Mouse (Mus musculus): ENCODE measurements around the gene Glmp. TPM values are rescaled to one million over a fixed set of nuclear protein-coding genes. Genes with fewer than 3 reads are reported as not detected.
A peak's percentile ranks its signal among the peaks of the same experiment; 100 is the strongest.

Glmp gene
- polyA plus RNA-seq, 1 experiment from 2014 or later, result 157 TPM

DNA sequence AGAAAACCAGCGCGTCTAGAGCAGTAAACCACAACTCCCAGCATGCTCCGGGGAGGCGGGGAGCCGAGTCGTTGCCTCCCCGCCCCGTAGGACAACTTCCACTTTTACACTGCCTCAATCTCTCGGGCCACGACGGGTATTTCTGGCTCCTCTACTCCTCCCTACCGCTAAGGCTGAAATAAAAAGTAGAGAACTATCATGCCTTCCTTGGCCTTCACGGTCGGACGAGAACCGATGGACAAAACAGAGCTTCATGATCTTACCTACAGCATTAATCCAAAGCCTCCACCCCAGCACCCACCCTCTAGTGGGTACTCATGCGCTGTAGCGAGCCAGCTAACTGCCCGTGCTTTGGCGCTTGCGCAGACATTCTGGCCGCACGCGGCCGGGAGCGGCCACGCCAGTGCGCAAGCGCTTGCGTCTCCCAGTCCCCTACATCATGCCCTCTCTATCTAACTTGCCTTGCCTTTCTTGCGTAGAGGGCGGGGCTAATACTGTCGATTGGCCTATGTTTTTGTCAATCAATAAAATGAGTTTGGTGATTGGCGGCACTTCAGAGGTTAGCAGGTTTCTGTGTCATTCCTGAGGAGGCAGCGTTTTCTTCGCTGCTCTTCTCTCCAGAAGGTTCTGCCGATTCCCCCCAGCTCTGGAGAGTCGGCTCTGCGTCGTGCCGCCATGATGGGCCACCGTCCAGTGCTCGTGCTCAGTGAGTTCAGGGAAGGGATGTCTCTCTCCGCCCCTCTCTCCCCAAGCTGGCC lies 28.1 kb upstream of the Glmp start, which contains the start of the genes Tsacc and Cct3:
TSS of gene Tsacc (minus strand) at position 439 of the 758 bp plus-strand sequence.
TSS of gene Cct3 (plus strand) at position 556 of the 758 bp plus-strand sequence.
- DNase-seq (ENCODE audit: low spot score), result peak; percentile 96
- WGBS, result under 1% methylated on average over 44 of the region's 44 CpGs
- Histone ChIP-seq H3K9me3 (no peaks in the 10 kb centered on the region), H3K4me1 (replicated peaks) (peaks cover 23% of the 10 kb centered on the region), H3K4me3 (peak within 1 kb of the TSS; percentile 80), H3K36me3 (peaks cover 37% of the 10 kb centered on the region), H3K27ac (peak within 1 kb of the TSS; percentile 96), H3K27me3 (ENCODE audit: insufficient read depth, poor library complexity, severe bottlenecking) (no peaks in the 10 kb centered on the region)

DNA sequence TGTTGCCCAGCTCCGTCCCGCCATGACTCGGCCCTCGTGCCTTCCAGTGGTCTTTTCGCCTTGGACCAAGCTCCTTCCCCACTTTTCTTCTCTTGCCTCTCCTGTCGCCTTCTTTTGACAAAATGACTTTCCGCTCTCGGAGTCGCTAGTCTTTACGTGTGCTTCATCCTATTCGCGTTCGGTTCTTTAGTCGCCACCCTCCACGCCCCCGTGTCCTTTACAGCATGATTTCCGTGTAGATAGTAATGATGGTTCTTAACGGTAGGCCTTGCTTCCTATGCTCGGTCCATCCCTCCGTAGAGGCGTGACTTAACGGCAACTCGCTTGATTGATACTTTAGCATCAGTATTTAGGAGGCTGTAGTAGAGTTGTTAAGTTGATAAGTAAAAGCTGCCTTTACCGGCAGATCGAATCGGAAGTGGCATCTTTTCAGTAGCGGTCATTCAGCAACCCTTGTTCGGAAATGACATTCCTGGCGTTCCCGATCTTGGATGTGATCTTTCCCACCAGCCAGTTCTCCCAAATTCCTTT lies 27.4 kb upstream of the Glmp start:
- under 1% methylated on average over 30 of the region's 30 CpGs for WGBS

DNA sequence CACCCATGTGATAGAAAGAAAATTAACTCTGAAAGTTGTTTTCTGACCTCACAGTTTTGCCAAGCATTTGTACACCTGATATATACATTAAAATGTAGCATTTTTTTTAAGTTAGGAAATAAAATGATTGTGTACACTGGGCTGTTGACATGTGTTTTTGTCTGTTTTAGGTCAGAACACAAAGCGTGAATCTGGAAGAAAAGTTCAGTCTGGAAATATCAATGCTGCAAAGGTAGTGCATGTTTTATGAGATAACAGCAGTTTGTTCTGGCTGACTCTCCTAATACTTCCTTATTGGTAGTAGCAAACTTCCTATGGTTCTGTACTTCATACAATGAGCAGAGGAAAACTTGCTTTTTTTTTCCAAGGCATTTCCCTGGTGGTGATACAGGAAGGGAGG lies 25.7 kb upstream of the Glmp start:
- DNase-seq (ENCODE audit: low spot score), result no peak
- Histone ChIP-seq H3K36me3 (peaks cover 61% of the 10 kb centered on the region), H3K4me3 (0 out of 2 replicates have a peak overlapping the region, but pooled peaks have one; percentile 80), H3K27me3 (ENCODE audit: insufficient read depth, poor library complexity, severe bottlenecking) (no peaks in the 10 kb centered on the region), H3K4me1 (replicated peaks) (peaks cover 23% of the 10 kb centered on the region), H3K9me3 (no peaks in the 10 kb centered on the region), H3K27ac (no peak overlapping the region)
- 97% methylated on average over 1 of the region's 1 CpGs for WGBS

More for the DNA sequence above, 27.4 kb upstream of the Glmp start:
- H3K27ac ChIP-seq, result peak overlapping the region; percentile 96
- peak overlapping the region; percentile 80 for H3K4me3 ChIP-seq
- peaks cover 43% of the 10 kb centered on the region for H3K36me3 ChIP-seq
- peaks cover 23% of the 10 kb centered on the region for H3K4me1 ChIP-seq (replicated peaks)
- H3K9me3 ChIP-seq, result no peaks in the 10 kb centered on the region
- no peaks in the 10 kb centered on the region for H3K27me3 ChIP-seq (ENCODE audit: insufficient read depth, poor library complexity, severe bottlenecking)
- no peak for DNase-seq (ENCODE audit: low spot score)

DNA sequence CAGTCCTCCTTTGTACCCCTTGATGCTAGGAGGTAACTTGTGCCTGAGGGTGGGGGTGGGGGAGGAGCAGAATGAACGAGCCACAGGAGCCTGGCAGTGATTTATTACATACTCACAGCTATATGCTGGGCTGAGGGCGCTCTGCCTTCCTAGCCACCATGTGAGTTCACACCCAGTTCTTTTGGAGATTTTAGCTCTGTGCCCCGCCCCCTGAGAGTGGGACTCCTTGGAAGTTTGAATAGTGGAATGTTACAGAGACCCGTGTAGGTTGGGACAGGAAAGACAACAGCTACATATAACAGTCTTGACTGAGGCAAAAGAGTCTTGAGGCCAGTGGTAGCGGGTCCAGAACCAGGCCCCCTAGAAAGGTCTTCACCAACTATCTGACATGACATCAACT lies 4.1 kb downstream of the Glmp start:
- peaks cover 26% of the 10 kb centered on the region for H3K4me1 ChIP-seq (replicated peaks)
- no peak overlapping the region for H3K4me3 ChIP-seq
- WGBS, result 83% methylated on average over 5 of the region's 5 CpGs
- DNase-seq (ENCODE audit: low spot score), result no peak
- H3K9me3 ChIP-seq, result no peaks in the 10 kb centered on the region
- H3K27me3 ChIP-seq (ENCODE audit: insufficient read depth, poor library complexity, severe bottlenecking), result no peaks in the 10 kb centered on the region
- peaks cover 53% of the 10 kb centered on the region for H3K36me3 ChIP-seq
- H3K27ac ChIP-seq, result no peak overlapping the region

DNA sequence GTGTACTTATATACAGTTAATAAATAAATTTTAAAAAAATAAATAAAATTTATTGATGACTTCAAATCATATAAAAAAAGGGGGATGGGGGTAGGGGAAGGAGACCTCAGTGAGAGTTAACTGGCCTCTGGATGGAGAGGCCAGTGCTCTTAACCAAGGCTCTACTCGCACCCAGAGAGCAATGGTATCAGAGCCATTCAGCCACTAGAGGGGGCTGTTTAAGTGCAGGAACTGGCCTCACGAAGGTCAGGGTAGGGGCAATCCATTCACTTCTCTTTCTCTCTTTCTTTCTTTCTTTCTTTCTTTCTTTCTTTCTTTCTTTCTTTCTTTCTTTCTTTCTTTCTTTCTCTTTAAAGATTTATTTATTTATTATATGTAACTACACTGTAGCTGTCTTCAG lies 6.5 kb downstream of the Glmp start:
- Histone ChIP-seq H3K9me3 (no peaks in the 10 kb centered on the region), H3K4me3 (no peak overlapping the region), H3K4me1 (replicated peaks) (peaks cover 31% of the 10 kb centered on the region), H3K27me3 (ENCODE audit: insufficient read depth, poor library complexity, severe bottlenecking) (no peaks in the 10 kb centered on the region), H3K36me3 (peaks cover 46% of the 10 kb centered on the region), H3K27ac (no peak overlapping the region)
- 40% methylated on average over 2 of the region's 2 CpGs for WGBS
- peak; percentile 39 for DNase-seq (ENCODE audit: low spot score)

DNA sequence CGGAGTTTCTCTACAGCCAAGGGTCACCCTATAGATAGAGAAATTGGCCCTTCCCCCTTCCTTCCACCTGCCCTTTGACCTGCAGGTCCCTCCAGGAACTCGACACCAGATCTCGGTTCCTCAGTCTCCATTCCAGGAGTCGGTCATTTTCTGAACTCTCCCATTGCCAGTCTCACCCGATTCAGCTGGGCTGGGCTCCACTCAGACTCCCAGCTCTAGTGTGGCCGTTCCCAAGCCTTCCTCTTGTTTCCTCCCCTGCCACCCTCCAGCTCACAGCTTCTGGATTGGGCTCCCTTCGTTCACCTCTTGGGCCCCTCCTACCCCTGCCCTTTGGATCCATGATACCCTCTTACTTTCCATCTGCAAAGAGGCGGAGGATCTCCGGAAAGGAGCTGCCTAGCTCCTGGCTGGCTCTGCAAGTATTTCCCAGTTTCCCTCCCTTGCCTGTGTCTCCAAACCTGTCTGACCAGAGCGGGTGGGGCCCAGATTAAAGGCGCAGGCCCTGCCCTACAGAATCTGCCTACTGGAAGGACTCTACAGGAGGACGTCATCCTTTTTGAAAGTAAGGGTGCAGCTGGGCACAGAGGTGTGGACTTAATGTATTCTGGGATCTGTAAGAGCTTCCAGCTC lies 9.3 kb downstream of the Glmp start:
- H3K27ac ChIP-seq, result 0 out of 2 replicates have a peak overlapping the region, but pooled peaks have one; percentile 36
- H3K4me1 ChIP-seq (replicated peaks), result peaks cover 45% of the 10 kb centered on the region
- H3K4me3 ChIP-seq, result peak overlapping the region; percentile 14
- peaks cover 34% of the 10 kb centered on the region for H3K36me3 ChIP-seq
- DNase-seq (ENCODE audit: low spot score), result no peak
- H3K9me3 ChIP-seq, result no peaks in the 10 kb centered on the region
- H3K27me3 ChIP-seq (ENCODE audit: insufficient read depth, poor library complexity, severe bottlenecking), result no peaks in the 10 kb centered on the region
- WGBS, result 56% methylated on average over 12 of the region's 12 CpGs

DNA sequence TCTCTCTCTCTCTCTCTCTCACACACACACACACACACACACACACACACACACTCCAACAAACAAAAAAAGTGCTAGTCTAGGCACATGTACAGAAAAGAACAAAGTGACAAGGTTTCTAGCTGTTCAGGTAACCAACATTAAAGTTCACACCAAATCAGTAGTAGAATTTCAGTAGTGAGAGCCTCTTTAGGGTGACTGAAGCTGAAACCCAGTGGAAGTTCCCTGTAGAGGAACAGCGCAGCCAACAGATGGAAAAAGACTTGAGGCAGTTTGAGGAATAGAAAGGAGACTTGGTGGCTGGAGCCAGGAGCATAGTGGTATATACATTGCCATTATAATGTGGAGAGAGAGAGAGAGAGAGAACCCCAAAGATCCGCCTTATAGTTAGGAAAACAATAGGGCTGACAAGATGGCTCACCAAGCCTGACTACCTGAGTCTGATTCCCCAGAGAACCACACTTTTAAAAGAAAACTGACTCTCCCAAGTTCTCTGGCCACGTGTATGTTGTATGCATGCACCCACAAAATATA lies 10.1 kb downstream of the Glmp start:
- Histone ChIP-seq H3K27me3 (ENCODE audit: insufficient read depth, poor library complexity, severe bottlenecking) (no peaks in the 10 kb centered on the region), H3K4me1 (replicated peaks) (peaks cover 45% of the 10 kb centered on the region), H3K27ac (peak overlapping the region; percentile 100), H3K9me3 (no peaks in the 10 kb centered on the region), H3K36me3 (peaks cover 26% of the 10 kb centered on the region), H3K4me3 (peak overlapping the region; percentile 99)
- DNase-seq (ENCODE audit: low spot score), result no peak
- WGBS, result 33% methylated on average over 3 of the region's 3 CpGs

DNA sequence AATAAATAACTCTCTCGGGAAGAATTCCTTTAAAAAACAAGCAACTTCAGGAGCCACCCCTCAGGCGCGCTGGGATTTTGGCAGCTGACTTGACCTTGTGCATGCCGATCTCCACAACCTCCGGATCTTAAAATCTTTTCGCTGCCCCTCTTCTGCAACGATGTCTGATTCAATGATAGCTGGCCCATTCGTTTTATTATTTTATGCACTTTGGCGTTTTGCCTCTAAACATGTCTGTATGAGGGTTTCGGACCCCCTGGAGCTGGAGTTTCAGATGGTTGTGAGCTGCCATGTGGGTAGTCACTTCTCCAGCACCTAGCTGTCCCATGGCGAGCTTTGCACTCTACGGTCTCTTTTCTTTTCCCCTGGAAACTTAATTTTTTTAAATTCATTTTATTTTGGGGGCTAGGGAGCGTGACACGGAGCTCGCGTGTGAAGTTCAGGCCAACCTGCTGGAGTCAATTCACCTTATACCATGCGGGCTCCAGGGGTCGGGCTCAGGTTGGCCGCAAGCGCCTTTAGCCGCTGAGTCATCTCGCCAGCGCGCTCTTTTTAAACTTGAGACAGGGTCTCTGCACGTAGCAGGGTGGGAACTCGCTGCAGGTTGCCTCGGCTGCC lies 10.7 kb downstream of the Glmp start:
- Histone ChIP-seq H3K9me3 (no peaks in the 10 kb centered on the region), H3K4me3 (peak overlapping the region; percentile 99), H3K36me3 (peaks cover 23% of the 10 kb centered on the region), H3K27ac (peak overlapping the region; percentile 100), H3K27me3 (ENCODE audit: insufficient read depth, poor library complexity, severe bottlenecking) (no peaks in the 10 kb centered on the region), H3K4me1 (replicated peaks) (peaks cover 45% of the 10 kb centered on the region)
- DNase-seq (ENCODE audit: low spot score), result no peak
- 3% methylated on average over 27 of the region's 27 CpGs for WGBS

DNA sequence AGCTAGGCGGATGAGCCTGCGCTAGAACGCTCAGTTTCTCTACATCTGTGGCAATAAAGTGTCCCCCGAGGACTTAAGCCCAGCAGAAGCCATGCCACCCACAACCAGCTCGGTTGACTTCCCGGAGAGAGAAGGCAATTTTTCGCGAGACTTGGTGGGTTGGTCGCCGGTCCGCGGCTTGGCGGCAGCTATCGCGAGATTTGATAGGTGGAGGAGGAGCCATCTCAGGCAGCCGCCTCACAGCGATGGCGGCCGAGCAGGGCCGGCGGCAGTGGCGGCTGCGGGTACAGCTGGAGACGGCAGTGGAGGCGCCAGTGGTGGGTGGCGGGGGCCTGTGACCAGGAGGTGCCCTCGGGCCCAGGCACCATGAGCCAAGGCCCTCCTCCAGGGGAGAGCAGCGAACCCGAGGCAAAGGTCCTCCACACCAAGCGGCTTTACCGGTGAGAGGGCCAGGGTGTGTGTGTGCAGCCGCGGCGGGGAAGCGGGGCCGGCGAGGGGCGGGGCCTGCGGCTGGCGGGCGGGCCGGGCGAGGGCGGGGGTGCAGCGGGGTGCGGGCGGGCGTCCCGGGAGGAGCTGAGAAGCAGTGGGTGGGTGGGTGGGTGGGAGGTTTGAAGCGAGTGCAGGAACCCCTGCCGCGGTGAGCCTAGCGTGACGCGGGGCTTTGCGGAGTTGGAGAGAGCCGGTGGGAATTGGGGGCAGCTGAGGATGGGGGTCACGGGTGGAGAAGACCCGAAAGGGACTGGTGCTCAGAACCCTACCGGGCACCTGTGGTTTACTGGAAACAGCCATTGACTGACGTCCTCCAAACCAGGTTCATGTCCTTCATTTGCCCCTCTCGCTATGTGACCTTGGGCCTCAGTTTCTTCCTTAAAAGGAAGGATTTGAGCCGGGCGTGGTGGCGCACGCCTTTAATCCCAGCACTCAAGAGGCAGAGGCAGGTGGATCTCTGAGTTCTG lies 11.5 kb downstream of the Glmp start, which contains the start of the genes Tmem79 and Smg5:
TSS of gene Tmem79 (minus strand) at position 91 of the 956 bp plus-strand sequence.
TSS of gene Smg5 (plus strand) at position 203 of the 956 bp plus-strand sequence.
- peak within 1 kb of the TSS; percentile 99 for H3K4me3 ChIP-seq
- H3K36me3 ChIP-seq, result peaks cover 28% of the 10 kb centered on the region
- WGBS, result 3% methylated on average over 52 of the region's 66 CpGs
- DNase-seq (ENCODE audit: low spot score), result peak; percentile 98
- H3K9me3 ChIP-seq, result no peaks in the 10 kb centered on the region
- peak within 1 kb of the TSS; percentile 100 for H3K27ac ChIP-seq
- no peaks in the 10 kb centered on the region for H3K27me3 ChIP-seq (ENCODE audit: insufficient read depth, poor library complexity, severe bottlenecking)
- H3K4me1 ChIP-seq (replicated peaks), result peaks cover 45% of the 10 kb centered on the region

DNA sequence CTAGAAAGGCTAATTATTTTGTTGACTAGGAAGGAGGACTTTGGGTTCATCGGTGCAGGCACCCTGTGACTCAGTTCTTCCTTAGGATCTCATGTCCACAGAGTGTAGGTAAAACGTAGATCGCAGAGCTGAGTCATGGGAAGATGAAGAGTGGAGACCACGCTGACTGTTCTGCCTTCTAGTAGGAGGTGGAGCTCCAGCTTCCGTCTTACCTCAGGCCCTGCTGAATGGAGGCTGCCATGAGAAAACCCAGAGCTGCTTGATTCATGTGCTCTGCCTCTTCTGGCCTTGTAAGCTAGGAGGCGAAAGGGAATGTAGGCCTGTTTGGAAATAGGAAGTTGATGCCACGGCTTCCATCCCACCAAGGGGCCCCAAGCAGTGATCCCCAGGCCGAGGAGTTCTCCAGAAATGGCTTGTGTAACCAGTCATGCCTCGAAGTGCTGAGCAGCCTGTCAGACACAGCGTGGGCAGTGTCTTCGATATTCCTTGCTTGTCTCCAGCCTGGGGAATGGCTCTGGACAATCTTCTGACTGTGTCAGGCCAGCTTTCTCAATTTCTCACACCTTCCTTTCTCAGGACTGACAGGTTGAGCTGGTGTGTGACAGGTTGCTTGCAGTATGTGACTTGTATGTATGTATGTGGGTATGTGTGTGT lies 12.7 kb downstream of the Glmp start:
- H3K27ac ChIP-seq, result no peak overlapping the region
- 86% methylated on average over 11 of the region's 11 CpGs for WGBS
- DNase-seq (ENCODE audit: low spot score), result no peak
- peaks cover 42% of the 10 kb centered on the region for H3K4me1 ChIP-seq (replicated peaks)
- H3K36me3 ChIP-seq, result peaks cover 39% of the 10 kb centered on the region
- peak overlapping the region; percentile 99 for H3K4me3 ChIP-seq
- no peaks in the 10 kb centered on the region for H3K27me3 ChIP-seq (ENCODE audit: insufficient read depth, poor library complexity, severe bottlenecking)
- no peaks in the 10 kb centered on the region for H3K9me3 ChIP-seq

DNA sequence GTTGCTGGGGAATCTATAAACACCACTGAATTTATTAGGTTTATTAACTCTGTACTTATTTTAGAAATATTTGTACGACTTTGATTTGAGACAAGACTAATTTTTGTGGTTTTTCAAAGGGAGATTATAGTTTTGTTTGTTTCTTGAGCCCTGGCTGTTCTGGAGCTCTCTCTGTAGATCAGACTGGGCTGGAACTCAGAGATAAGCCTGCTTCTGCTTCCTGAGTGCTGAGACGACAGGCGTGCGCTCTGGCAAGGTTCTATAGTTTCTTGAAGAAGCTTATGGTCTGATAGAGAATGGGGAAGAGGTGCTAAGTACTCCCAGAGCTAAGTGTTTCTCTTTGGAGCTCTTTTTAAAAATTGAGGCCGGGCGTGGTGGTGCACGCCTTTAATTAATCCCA lies 13.5 kb downstream of the Glmp start:
- 93% methylated on average over 7 of the region's 7 CpGs for WGBS

More for the DNA sequence above, 13.5 kb downstream of the Glmp start:
- no peak for DNase-seq (ENCODE audit: low spot score)
- Histone ChIP-seq H3K27ac (no peak overlapping the region), H3K36me3 (peaks cover 45% of the 10 kb centered on the region), H3K4me3 (no peak overlapping the region), H3K27me3 (ENCODE audit: insufficient read depth, poor library complexity, severe bottlenecking) (no peaks in the 10 kb centered on the region), H3K9me3 (no peaks in the 10 kb centered on the region), H3K4me1 (replicated peaks) (peaks cover 41% of the 10 kb centered on the region)
